Mouse (Mus musculus) bone marrow, adult 2 months (tissue): ENCODE measurements around the gene Nts. TPM values are rescaled to one million over a fixed set of nuclear protein-coding genes. Genes with fewer than 3 reads are reported as not detected.

Experiments used
- H3K27ac ChIP-seq: fragments of 200-500 bp; 2 replicates; pipeline ENCODE4 v1.5.1; 2012; ENCODE audit warnings: low read depth, mild to moderate bottlenecking, control low read depth, inconsistent platforms, low read length; ENCODE audit not compliant: control insufficient read depth, poor library complexity, insufficient read depth
- H3K4me1 ChIP-seq: fragments of 200-500 bp; 2 replicates; pipeline ENCODE4 v1.6.1; 2011; ENCODE audit warnings: low read length; ENCODE audit not compliant: control insufficient read depth, insufficient read depth
- H3K4me3 ChIP-seq: fragments of 200-500 bp; replicated peaks from 2 replicates; pipeline ENCODE3; 2011; ENCODE audit warnings: mild to moderate bottlenecking, low read depth, low read length, control low read depth; ENCODE audit not compliant: control insufficient read depth
- CTCF ChIP-seq: fragments of 200-500 bp; IDR thresholded peaks from 2 replicates; pipeline ENCODE4 v1.5.1; 2011; ENCODE audit warnings: low read length, control low read depth; ENCODE audit not compliant: control insufficient read depth, insufficient read depth
- POLR2A ChIP-seq: fragments of 200-500 bp; IDR thresholded peaks from 2 replicates; pipeline ENCODE4 v1.6.1; 2011; ENCODE audit warnings: low read depth, mild to moderate bottlenecking, control low read depth, low read length, borderline replicate concordance; ENCODE audit not compliant: control insufficient read depth
- WGBS: fragments of 180-500 bp; shearing (Covaris S2); methylation state at CpG from one replicate; pipeline ENCODE4 v1.1.7; 2018; 5-methylcytosine and 5-hydroxymethylcytosine counted together
- polyA plus RNA-seq: library from polyadenylated mRNA; stranded (reverse); fragments of >200 nt; gene quantifications from 2 replicates; pipeline ENCODE4 v1.2.4, GENCODE M21; 2011; ENCODE audit warnings: low replicate concordance; ENCODE audit not compliant: missing spikeins, insufficient read depth, insufficient read length

Nts gene
- polyA plus RNA-seq: not detected in 2 replicates

DNA sequence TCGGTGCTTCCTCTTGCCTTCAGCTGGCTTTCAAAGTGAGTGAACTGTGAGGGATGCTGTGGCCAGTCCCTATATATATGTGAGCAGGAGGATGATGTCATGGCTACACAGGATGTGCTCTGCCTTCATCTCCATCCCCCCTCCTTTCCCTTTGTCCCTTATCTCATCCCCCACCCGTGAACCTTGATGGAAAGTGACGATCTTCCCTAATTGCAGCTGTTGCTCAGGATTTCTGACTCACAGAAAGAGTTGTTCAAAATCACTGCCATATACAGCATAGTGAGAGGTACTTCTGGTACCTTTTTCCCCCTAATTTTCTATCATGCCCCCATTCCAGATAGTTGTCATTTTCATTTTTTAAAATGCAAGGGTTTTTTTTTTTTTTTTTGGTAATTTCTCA lies at the start of gene Nts:
Gene Nts (minus strand): TSS at position 101 of the 400 bp plus-strand sequence.
- Histone ChIP-seq H3K27ac (no peak within 1 kb of the TSS), H3K4me3 (no peak within 1 kb of the TSS), H3K4me1 (no peaks in the 10 kb centered on the region)
- TF ChIP-seq POLR2A: no peak
- no peak for TF ChIP-seq CTCF
- 14% methylated on average over 3 of the region's 3 CpGs for WGBS

DNA sequence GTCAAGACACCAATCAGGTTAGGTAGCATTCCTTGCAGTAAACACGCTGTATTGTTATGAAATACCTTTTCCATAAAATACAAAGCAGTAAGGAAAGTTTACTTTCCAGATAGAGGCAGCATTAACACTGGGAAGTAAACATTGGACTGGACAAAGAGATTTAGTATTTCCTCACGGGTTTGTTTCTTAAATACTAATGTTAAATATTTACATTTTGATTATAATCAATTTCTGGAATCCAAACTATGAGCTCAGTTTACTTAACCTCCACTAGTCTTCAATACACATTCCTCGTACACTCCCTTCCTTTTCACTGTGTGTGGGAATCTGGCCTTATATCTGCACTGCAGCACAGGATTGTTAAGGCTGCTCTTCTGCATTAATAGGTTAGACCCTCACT lies 37.6 kb upstream of the Nts start:
- no peak overlapping the region for H3K4me3 ChIP-seq
- no peaks in the 10 kb centered on the region for H3K4me1 ChIP-seq
- H3K27ac ChIP-seq: no peak overlapping the region
- TF ChIP-seq POLR2A (no peak), CTCF (no peak)
- WGBS: 81% methylated on average over 3 of the region's 3 CpGs

DNA sequence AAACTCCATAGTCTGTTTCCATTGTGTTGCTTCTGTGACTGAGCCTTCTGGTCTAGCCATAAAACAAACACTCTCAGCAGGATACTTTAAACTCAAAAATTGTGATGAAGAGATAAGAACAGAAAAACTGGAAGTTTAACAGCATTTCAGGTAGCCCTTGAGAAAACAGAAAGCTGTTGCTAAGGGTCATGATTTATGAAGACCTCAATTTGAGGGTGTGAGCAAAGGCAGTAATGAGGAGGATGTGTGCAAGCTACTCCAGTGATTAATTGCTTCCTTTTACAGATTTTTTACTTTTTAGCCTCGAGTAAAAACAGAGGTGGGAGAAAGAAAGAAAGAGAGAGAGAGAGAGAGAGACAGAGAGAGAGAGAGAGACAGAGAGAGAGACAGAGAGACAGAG lies 23.9 kb upstream of the Nts start:
- Histone ChIP-seq H3K4me3 (no peak overlapping the region), H3K4me1 (no peaks in the 10 kb centered on the region), H3K27ac (no peak overlapping the region)
- TF ChIP-seq CTCF: no peak
- no peak for TF ChIP-seq POLR2A
- 0% methylated on average over 1 of the region's 1 CpGs for WGBS

DNA sequence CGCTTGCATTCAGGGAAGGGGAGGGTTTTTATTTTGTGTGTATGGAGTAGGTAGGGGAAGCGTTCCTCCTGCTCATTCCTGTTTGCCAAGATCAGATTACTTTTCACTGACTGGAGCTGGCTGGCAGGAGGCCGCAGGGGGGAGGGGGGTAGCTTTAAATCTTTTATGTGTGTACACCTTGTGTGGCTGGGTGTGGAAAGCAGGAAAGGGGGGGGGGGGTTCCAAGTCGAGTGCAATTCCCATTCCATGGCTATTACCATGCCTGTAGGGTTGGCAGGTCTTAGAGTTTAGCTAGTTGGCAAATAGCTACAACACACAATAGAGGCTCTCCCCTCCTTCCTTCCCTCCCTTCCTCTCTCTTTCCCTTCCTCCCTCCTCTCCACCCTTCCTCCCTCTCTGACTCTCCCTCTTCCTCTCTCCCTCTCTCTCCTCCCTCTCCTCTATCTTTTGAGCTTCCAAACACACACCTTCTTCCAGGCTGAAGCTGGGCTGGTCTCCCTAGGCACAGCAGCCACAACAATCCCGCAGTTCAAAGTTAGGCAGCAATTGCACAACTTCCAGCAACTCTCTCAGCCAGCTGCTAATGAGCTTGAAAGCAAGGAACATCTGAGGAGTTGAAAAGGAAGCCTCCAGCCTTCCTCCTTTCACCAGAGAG lies 21.6 kb upstream of the Nts start, which contains the start of gene Rassf9:
Gene Rassf9 (plus strand): TSS at position 416 of the 655 bp plus-strand sequence.
- 29% methylated on average over 5 of the region's 5 CpGs for WGBS
- no peaks in the 10 kb centered on the region for H3K4me1 ChIP-seq
- no peak within 1 kb of the TSS for H3K27ac ChIP-seq
- no peak within 1 kb of the TSS for H3K4me3 ChIP-seq
- TF ChIP-seq CTCF: no peak
- TF ChIP-seq POLR2A: no peak

DNA sequence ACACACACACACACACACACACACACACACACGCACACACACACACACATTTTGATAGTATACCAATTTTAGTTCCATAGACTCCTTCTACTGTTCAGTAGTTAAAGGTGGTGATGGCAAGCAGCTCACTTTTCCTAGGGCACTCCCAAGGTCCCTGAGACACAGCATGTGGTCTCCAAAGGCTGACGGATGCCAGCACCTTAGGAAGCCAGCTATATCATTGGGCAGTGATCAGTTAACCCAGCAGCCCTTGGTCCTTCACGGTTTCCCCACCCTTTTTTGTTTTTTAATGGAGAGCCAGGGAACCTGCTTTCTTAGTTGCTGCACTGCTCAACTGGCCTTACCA lies 21.1 kb upstream of the Nts start:
- 63% methylated on average over 3 of the region's 3 CpGs for WGBS
- Histone ChIP-seq H3K27ac (no peak overlapping the region), H3K4me3 (no peak overlapping the region), H3K4me1 (no peaks in the 10 kb centered on the region)
- TF ChIP-seq CTCF: no peak
- no peak for TF ChIP-seq POLR2A

DNA sequence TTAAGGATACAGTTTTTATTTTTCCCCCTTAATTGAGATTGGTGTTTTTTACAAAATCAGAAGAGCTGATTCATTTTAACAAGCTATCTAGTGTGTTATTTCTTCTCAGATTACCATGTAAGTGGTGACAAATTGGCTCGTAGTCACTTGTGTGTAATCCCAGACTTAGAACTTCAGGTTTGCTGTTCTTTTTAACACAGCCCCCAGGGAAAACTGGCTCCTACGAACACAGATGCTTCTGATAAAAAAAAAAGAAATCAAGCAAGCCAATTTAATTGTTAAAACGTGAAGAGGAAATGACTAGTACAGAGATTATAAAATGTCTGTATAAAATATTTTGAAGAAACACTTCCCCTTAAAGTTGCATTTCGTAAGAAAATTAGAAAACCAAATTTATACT lies 17.1 kb upstream of the Nts start:
- H3K4me3 ChIP-seq: no peak overlapping the region
- H3K27ac ChIP-seq: no peak overlapping the region
- no peaks in the 10 kb centered on the region for H3K4me1 ChIP-seq
- 24% methylated on average over 4 of the region's 4 CpGs for WGBS
- TF ChIP-seq CTCF: no peak
- no peak for TF ChIP-seq POLR2A

DNA sequence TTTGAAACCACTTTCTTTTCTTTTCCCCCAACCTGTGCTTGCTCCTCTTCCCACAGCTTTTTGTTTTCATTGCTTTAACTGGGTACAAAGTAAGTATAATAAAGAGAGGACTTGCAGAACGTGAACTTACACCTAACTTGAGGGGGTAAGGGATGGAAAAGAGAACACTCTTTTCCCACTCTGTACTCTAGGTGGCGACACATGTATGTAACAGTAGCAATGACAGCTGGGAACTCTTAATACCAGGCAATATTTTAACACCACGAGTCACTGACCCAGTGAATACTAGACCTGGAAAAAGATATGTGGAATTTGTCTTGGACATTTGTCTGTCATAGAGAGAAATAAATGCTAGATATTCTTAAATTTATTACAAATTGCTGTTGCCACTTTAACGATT lies 8.5 kb upstream of the Nts start:
- H3K27ac ChIP-seq: no peak overlapping the region
- no peak for TF ChIP-seq CTCF
- no peak for TF ChIP-seq POLR2A
- no peaks in the 10 kb centered on the region for H3K4me1 ChIP-seq
- 20% methylated on average over 4 of the region's 4 CpGs for WGBS
- H3K4me3 ChIP-seq: no peak overlapping the region

DNA sequence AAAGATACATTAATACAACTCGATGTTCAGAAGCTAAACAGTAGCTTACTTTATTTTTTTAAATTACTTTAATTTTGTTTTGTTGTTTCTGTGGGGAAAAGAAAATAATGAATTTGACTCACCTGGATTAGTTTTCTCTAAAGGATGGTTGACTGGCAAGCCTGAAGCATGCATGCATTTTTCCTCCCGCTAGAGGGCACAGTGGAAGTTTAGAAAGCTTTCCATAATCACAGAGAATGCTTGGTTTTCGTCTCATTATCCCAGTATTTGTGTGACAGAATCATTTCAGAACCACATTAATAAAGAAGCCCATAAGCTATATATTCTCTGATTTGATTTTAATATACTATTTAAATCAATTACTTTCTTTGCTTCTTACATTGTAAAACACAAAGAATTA lies 1.5 kb upstream of the Nts start:
- 11% methylated on average over 3 of the region's 3 CpGs for WGBS
- H3K27ac ChIP-seq: no peak overlapping the region
- TF ChIP-seq POLR2A (no peak), CTCF (no peak)
- H3K4me3 ChIP-seq: no peak overlapping the region
- no peaks in the 10 kb centered on the region for H3K4me1 ChIP-seq

DNA sequence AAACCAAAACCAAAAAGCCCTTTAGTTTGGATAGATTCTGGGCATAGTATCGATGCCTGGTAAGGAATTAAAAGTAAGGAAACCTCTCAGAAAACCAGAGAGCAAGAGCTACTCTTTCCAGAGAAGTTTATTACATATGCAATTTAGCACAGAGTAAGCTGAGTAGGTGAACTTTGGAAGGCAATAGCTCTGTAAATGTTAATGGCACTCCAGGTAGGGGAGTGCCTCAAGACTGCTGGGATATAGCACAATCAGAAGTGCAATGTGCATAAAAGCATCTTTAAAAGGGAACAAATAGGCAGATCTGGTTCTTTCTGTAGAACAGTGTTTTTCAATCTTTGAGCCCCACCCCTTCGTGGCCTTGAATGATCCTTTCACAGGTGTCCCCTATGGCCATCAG lies 20.9 kb downstream of the Nts start:
- H3K4me1 ChIP-seq: no peaks in the 10 kb centered on the region
- TF ChIP-seq CTCF (no peak), POLR2A (no peak)
- 69% methylated on average over 2 of the region's 2 CpGs for WGBS
- no peak overlapping the region for H3K27ac ChIP-seq
- no peak overlapping the region for H3K4me3 ChIP-seq
